Mouse (Mus musculus): ENCODE measurements at regions not wholly inside any gene's neighbourhood (a gene's known extent, or its start where the extent isn't known, plus 50 kb on each side); places are given as distances from the start of the nearest gene placed in this dataset.
A peak's percentile ranks its signal among the peaks of the same experiment; 100 is the strongest.

- TF ChIP-seq CTCF (IDR thresholded peaks at IDR 0.05; ENCODE audit: low read depth): no peak
- Histone ChIP-seq H3K4me2 (ENCODE audit: low read length) (no peak overlapping the region), H3K9me3 (replicated peaks; ENCODE audit: low read length) (no peaks in the 10 kb centered on the region), H3K27me3 (ENCODE audit: insufficient read depth, low read length) (no peaks in the 10 kb centered on the region), H3K9ac (ENCODE audit: low read depth, low read length) (no peak overlapping the region), H3K4me3 (replicated peaks; ENCODE audit: low read depth, low read length) (no peak overlapping the region), H3K4me1 (replicated peaks; ENCODE audit: insufficient read depth, low read length) (no peaks in the 10 kb centered on the region), H3K27ac (no peak overlapping the region), H3K36me3 (ENCODE audit: insufficient read depth, low read length) (no peaks in the 10 kb centered on the region)
- 71% methylated on average over 8 of the region's 8 CpGs for WGBS
- ATAC-seq (replicated peaks; ENCODE audit: low FRiP score, low read depth) (no peak), DNase-seq (ENCODE audit: low spot score) (no peak)
These were observed 170.7 kb upstream of the Lyplal1 start for GRCm38 (mm10) chr1:186287831-186288230.

DNA sequence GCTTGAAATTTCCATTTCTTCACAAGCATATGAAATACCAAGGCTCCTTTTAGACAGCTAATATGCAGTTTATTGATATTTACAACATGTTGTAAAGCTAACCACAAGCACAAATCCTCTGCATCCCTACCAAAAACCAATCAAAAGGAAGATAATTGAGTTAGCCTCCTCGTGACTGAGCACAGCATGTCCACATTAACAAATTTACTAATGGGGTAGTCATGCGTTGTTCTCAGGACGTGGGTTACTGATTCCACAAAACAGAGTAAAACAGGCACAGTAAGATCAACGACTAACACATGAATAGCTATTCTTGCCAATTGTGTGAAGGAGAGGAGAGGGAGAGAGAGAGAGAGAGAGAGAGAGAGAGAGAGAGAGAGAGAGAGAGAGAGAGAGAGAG lies 169.3 kb upstream of the Lyplal1 start:
- DNase-seq (ENCODE audit: low spot score) (no peak), ATAC-seq (replicated peaks; ENCODE audit: low FRiP score, low read depth) (no peak)
- no peak overlapping the region for H3K9ac ChIP-seq (ENCODE audit: low read depth, low read length)
- TF ChIP-seq CTCF (IDR thresholded peaks at IDR 0.05; ENCODE audit: low read depth): no peak
- H3K4me2 ChIP-seq (ENCODE audit: low read length): no peak overlapping the region
- no peaks in the 10 kb centered on the region for H3K4me1 ChIP-seq (replicated peaks; ENCODE audit: insufficient read depth, low read length)
- H3K36me3 ChIP-seq (ENCODE audit: insufficient read depth, low read length): no peaks in the 10 kb centered on the region
- no peak overlapping the region for H3K27ac ChIP-seq
- no peaks in the 10 kb centered on the region for H3K9me3 ChIP-seq (replicated peaks; ENCODE audit: low read length)
- WGBS: 33% methylated on average over 4 of the region's 4 CpGs
- no peaks in the 10 kb centered on the region for H3K27me3 ChIP-seq (ENCODE audit: insufficient read depth, low read length)
- H3K4me3 ChIP-seq (replicated peaks; ENCODE audit: low read depth, low read length): no peak overlapping the region

DNA sequence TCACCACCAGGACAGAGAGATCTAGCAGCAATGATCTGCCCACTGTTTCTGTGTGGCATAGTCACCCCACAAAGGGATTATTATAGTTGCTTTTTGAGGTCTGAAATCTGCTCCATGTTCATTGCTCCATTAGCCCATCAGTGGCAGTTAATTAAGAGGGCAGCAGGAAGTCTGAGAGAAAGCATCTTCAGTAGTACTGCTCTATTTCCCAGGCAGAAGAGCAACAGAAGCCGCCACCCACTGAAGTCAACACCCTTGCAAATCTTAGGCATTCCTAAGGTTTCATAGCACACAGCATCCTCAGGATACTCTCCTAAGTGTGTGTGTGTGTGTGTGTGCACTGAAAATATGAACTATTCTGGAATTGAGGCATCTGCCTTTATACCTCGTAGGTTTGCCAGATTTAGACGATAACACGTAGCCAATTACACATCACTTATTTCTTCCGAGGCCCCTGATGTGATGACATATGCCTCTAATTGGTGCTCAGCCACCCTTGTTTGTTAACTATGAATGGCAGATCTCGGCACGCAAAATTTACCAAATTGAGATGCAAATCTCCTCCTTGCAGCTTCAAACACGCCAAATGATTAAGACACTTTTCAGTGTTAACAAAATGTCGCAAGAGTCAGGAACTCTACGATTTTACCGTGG lies 161.0 kb upstream of the Lyplal1 start:
- Histone ChIP-seq H3K4me3 (replicated peaks; ENCODE audit: low read depth, low read length) (no peak overlapping the region), H3K27ac (no peak overlapping the region), H3K27me3 (ENCODE audit: insufficient read depth, low read length) (no peaks in the 10 kb centered on the region), H3K4me2 (ENCODE audit: low read length) (no peak overlapping the region), H3K9ac (ENCODE audit: low read depth, low read length) (no peak overlapping the region), H3K36me3 (ENCODE audit: insufficient read depth, low read length) (no peaks in the 10 kb centered on the region), H3K4me1 (replicated peaks; ENCODE audit: insufficient read depth, low read length) (no peaks in the 10 kb centered on the region), H3K9me3 (replicated peaks; ENCODE audit: low read length) (no peaks in the 10 kb centered on the region)
- WGBS: 86% methylated on average over 11 of the region's 11 CpGs
- ATAC-seq (replicated peaks; ENCODE audit: low FRiP score, low read depth): no peak
- no peak for TF ChIP-seq CTCF (IDR thresholded peaks at IDR 0.05; ENCODE audit: low read depth)
- DNase-seq (ENCODE audit: low spot score): no peak

DNA sequence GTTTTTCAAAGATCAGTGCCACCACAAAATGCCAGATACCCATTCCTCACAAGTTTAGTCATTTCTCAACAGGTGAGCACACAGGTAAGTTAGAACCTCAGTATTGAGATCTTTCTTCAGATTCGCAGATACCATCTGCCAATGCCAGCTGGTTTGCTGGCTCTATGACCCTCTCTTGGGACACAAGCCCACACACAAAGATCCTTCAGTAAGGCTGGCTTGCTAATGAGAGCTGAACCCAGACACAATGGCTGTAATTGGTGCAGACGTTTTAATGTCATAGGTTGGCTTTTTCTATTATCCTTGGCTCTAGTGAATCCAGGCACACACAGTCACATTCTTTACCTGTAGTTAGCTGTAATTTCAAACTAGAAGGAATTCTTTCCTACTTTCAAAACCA lies 154.3 kb upstream of the Lyplal1 start:
- no peak for DNase-seq (ENCODE audit: low spot score)
- no peaks in the 10 kb centered on the region for H3K27me3 ChIP-seq (ENCODE audit: insufficient read depth, low read length)
- H3K4me1 ChIP-seq (replicated peaks; ENCODE audit: insufficient read depth, low read length): no peaks in the 10 kb centered on the region
- TF ChIP-seq CTCF (IDR thresholded peaks at IDR 0.05; ENCODE audit: low read depth): no peak
- H3K36me3 ChIP-seq (ENCODE audit: insufficient read depth, low read length): no peaks in the 10 kb centered on the region
- no peak for ATAC-seq (replicated peaks; ENCODE audit: low FRiP score, low read depth)
- H3K4me3 ChIP-seq (replicated peaks; ENCODE audit: low read depth, low read length): no peak overlapping the region
- H3K9me3 ChIP-seq (replicated peaks; ENCODE audit: low read length): no peaks in the 10 kb centered on the region
- 74% methylated on average over 2 of the region's 2 CpGs for WGBS
- H3K27ac ChIP-seq: no peak overlapping the region
- H3K4me2 ChIP-seq (ENCODE audit: low read length): no peak overlapping the region
- H3K9ac ChIP-seq (ENCODE audit: low read depth, low read length): no peak overlapping the region

DNA sequence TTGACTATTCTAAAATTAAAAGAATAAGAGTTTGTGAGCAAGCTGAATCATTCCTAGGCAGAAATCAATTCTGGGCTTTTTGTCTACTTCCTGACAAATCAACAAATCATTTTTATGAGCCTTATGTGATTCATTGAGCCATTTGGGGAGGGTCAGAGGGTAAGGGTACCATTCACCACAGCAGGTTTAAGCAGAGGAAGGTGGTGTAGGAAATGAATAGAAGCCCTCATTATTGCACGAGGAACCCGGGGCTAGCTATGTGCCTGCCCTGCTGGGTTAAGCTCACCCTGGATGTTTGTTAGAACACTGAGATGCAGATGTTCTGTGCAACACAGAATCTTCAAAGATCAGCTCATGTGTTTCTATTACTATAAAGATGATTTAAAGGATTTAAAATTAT lies 150.2 kb upstream of the Lyplal1 start:
- Histone ChIP-seq H3K9me3 (replicated peaks; ENCODE audit: low read length) (no peaks in the 10 kb centered on the region), H3K4me1 (replicated peaks; ENCODE audit: insufficient read depth, low read length) (no peaks in the 10 kb centered on the region), H3K9ac (ENCODE audit: low read depth, low read length) (no peak overlapping the region), H3K4me3 (replicated peaks; ENCODE audit: low read depth, low read length) (no peak overlapping the region), H3K4me2 (ENCODE audit: low read length) (no peak overlapping the region), H3K27ac (no peak overlapping the region), H3K27me3 (ENCODE audit: insufficient read depth, low read length) (no peaks in the 10 kb centered on the region), H3K36me3 (ENCODE audit: insufficient read depth, low read length) (no peaks in the 10 kb centered on the region)
- no peak for TF ChIP-seq CTCF (IDR thresholded peaks at IDR 0.05; ENCODE audit: low read depth)
- no peak for ATAC-seq (replicated peaks; ENCODE audit: low FRiP score, low read depth)
- no peak for DNase-seq (ENCODE audit: low spot score)
- WGBS: 12% methylated on average over 2 of the region's 2 CpGs

- Histone ChIP-seq H3K36me3 (ENCODE audit: insufficient read depth, low read length) (no peaks in the 10 kb centered on the region), H3K4me3 (replicated peaks; ENCODE audit: low read depth, low read length) (no peak overlapping the region), H3K9ac (ENCODE audit: low read depth, low read length) (no peak overlapping the region), H3K27me3 (ENCODE audit: insufficient read depth, low read length) (no peaks in the 10 kb centered on the region), H3K4me1 (replicated peaks; ENCODE audit: insufficient read depth, low read length) (no peaks in the 10 kb centered on the region), H3K9me3 (replicated peaks; ENCODE audit: low read length) (no peaks in the 10 kb centered on the region), H3K27ac (no peak overlapping the region), H3K4me2 (ENCODE audit: low read length) (no peak overlapping the region)
- 35% methylated on average over 3 of the region's 3 CpGs for WGBS
- TF ChIP-seq CTCF (IDR thresholded peaks at IDR 0.05; ENCODE audit: low read depth): no peak
- peak; percentile 78 for DNase-seq (ENCODE audit: low spot score)
- no peak for ATAC-seq (replicated peaks; ENCODE audit: low FRiP score, low read depth)
These were observed 147.5 kb upstream of the Lyplal1 start for GRCm38 (mm10) chr1:186264639-186265038.

- Histone ChIP-seq H3K9me3 (replicated peaks; ENCODE audit: low read length) (no peaks in the 10 kb centered on the region), H3K4me3 (replicated peaks; ENCODE audit: low read depth, low read length) (no peak overlapping the region), H3K27me3 (ENCODE audit: insufficient read depth, low read length) (no peaks in the 10 kb centered on the region), H3K4me2 (ENCODE audit: low read length) (no peak overlapping the region), H3K27ac (no peak overlapping the region), H3K4me1 (replicated peaks; ENCODE audit: insufficient read depth, low read length) (no peaks in the 10 kb centered on the region), H3K36me3 (ENCODE audit: insufficient read depth, low read length) (no peaks in the 10 kb centered on the region), H3K9ac (ENCODE audit: low read depth, low read length) (no peak overlapping the region)
- ATAC-seq (replicated peaks; ENCODE audit: low FRiP score, low read depth) (no peak), DNase-seq (ENCODE audit: low spot score) (peak; percentile 68)
- TF ChIP-seq CTCF (IDR thresholded peaks at IDR 0.05; ENCODE audit: low read depth): no peak
- WGBS: 45% methylated on average over 7 of the region's 7 CpGs
These were observed 146.8 kb upstream of the Lyplal1 start for GRCm38 (mm10) chr1:186263955-186264354.

Measured in kidney, postnatal 0 days (tissue).